Mouse (Mus musculus) ovary, postnatal 14 days (tissue): ENCODE data around the gene Poc5.

ENCODE experiments used
- DNase-seq: peaks from one replicate; pipeline ENCODE4 v3.0.0; 2022; ENCODE audit warnings: low spot score

Poc5 gene

GRCm38 (mm10) chr13:96432376-96432811, 44.3 kb downstream of the Poc5 start:
- DNase-seq: no peak

GRCm38 (mm10) chr13:96433041-96433440, 44.9 kb downstream of the Poc5 start:
- DNase-seq: no peak

- DNase-seq: no peak
Measured at GRCm38 (mm10) chr13:96433648-96434190, 45.6 kb downstream of the Poc5 start.

- DNase-seq: no peak
Measured at GRCm38 (mm10) chr13:96434899-96435331, 46.8 kb downstream of the Poc5 start.

GRCm38 (mm10) chr13:96435793-96436192, 47.7 kb downstream of the Poc5 start:
- DNase-seq: no peak

- DNase-seq: no peak
Measured at GRCm38 (mm10) chr13:96436921-96437320, 48.8 kb downstream of the Poc5 start.

- DNase-seq: no peak
Measured at GRCm38 (mm10) chr13:96440436-96440835, 52.3 kb downstream of the Poc5 start.

GRCm38 (mm10) chr13:96450205-96450856, 62.2 kb downstream of the Poc5 start:
- no peak for DNase-seq

GRCm38 (mm10) chr13:96450869-96451268, 62.8 kb downstream of the Poc5 start:
- no peak for DNase-seq

GRCm38 (mm10) chr13:96451386-96452140, 63.5 kb downstream of the Poc5 start:
- no peak for DNase-seq

GRCm38 (mm10) chr13:96452621-96453020, 64.5 kb downstream of the Poc5 start:
- no peak for DNase-seq

GRCm38 (mm10) chr13:96454288-96454687, 66.2 kb downstream of the Poc5 start:
- no peak for DNase-seq

GRCm38 (mm10) chr13:96457566-96457965, 69.5 kb downstream of the Poc5 start:
- DNase-seq: no peak

- no peak for DNase-seq
Measured at GRCm38 (mm10) chr13:96458018-96458417, 69.9 kb downstream of the Poc5 start.

- DNase-seq: no peak
Measured at GRCm38 (mm10) chr13:96458606-96459005, 70.5 kb downstream of the Poc5 start.

- DNase-seq: no peak
Measured at GRCm38 (mm10) chr13:96462644-96463043, 74.5 kb downstream of the Poc5 start.

GRCm38 (mm10) chr13:96465315-96465714, 77.2 kb downstream of the Poc5 start:
- no peak for DNase-seq
